Mouse (Mus musculus) embryonic facial prominence, embryonic 11.5 days (tissue): ENCODE results near the gene Ciita. TPM values are rescaled to one million over a fixed set of nuclear protein-coding genes. Genes with fewer than 3 reads are reported as not detected.

ENCODE experiments used
- ATAC-seq: fragments of 200-750 bp; cut with Nextera tagmentation; replicated peaks from 2 replicates; pipeline ENCODE4 v1.8.0; 2017; ENCODE audit warnings: low read depth; ENCODE audit not compliant: insufficient number of reproducible peaks, low FRiP score, low TSS enrichment
- DNase-seq: peaks from one replicate; pipeline ENCODE4 v3.0.0-alpha.2; 2015; ENCODE audit warnings: low spot score
- H3K27ac ChIP-seq: fragments of 300-500 bp; sonication (generic); replicated peaks from 2 replicates; pipeline ENCODE4 v1.5.1; 2014; ENCODE audit warnings: mild to moderate bottlenecking, low read depth, low read length, control low read depth
- H3K27me3 ChIP-seq: fragments of 300-500 bp; sonication (generic); 2 replicates; pipeline ENCODE4 v1.6.1; 2014; ENCODE audit warnings: mild to moderate bottlenecking, low read length, moderate library complexity, mixed read lengths; ENCODE audit not compliant: control insufficient read depth, insufficient read depth
- H3K36me3 ChIP-seq: fragments of 300-500 bp; sonication (generic); replicated peaks from 2 replicates; pipeline ENCODE4 v1.6.1; 2014; ENCODE audit warnings: low read depth, mild to moderate bottlenecking, low read length, moderate library complexity, mixed read lengths; ENCODE audit not compliant: control insufficient read depth, insufficient read depth
- H3K4me1 ChIP-seq: fragments of 300-500 bp; sonication (generic); 2 replicates; pipeline ENCODE4 v1.6.1; 2014; ENCODE audit warnings: low read length, mixed read lengths; ENCODE audit not compliant: control insufficient read depth, insufficient read depth
- H3K4me2 ChIP-seq: fragments of 300-500 bp; sonication (generic); 2 replicates; pipeline ENCODE4 v1.6.1; 2014; ENCODE audit warnings: low read depth, mild to moderate bottlenecking, control low read depth, low read length, moderate library complexity
- H3K4me3 ChIP-seq: fragments of 300-500 bp; sonication (generic); 2 replicates; pipeline ENCODE4 v1.5.1; 2014; ENCODE audit warnings: low read depth, low read length, control low read depth
- H3K9ac ChIP-seq: fragments of 300-500 bp; sonication (generic); replicated peaks from 2 replicates; pipeline ENCODE4 v1.6.1; 2014; ENCODE audit warnings: mild to moderate bottlenecking, control low read depth, low read length
- H3K9me3 ChIP-seq: fragments of 300-500 bp; sonication (generic); replicated peaks from 2 replicates; pipeline ENCODE4 v1.6.1; 2016; ENCODE audit warnings: mild to moderate bottlenecking, low read length, inconsistent platforms, mixed read lengths; ENCODE audit not compliant: control insufficient read depth
- WGBS: fragments of 180-500 bp; shearing (Covaris S2); extraction: QIAGEN DNeasy Blood & Tissue Kit; methylation state at CpG from one replicate; pipeline ENCODE4 v1.1.7; 2014; 5-methylcytosine and 5-hydroxymethylcytosine counted together
- polyA plus RNA-seq: library from polyadenylated mRNA; unstranded; fragments of >200 nt; fragmentation: Nextera tagmentation; extraction: Ambion mirVana; gene quantifications from 2 replicates; pipeline ENCODE4 v1.2.1, GENCODE M21; 2014

Ciita gene
- polyA plus RNA-seq, 1 experiment from 2014 or later = 0.13 TPM

GRCm38 (mm10) chr16:10569809-10570395 lies 90.0 kb downstream of the Ciita start:
- DNase-seq (no peak), ATAC-seq (no peak)
- no peak overlapping the region for H3K9ac ChIP-seq
- H3K27ac ChIP-seq = no peak overlapping the region
- no peaks in the 10 kb centered on the region for H3K27me3 ChIP-seq
- H3K9me3 ChIP-seq = no peaks in the 10 kb centered on the region
- 85% methylated on average over 5 of the region's 5 CpGs for WGBS
- H3K4me1 ChIP-seq = no peaks in the 10 kb centered on the region
- H3K4me3 ChIP-seq = no peak overlapping the region
- H3K4me2 ChIP-seq = no peak overlapping the region
- H3K36me3 ChIP-seq = no peaks in the 10 kb centered on the region

- WGBS = 74% methylated on average over 1 of the region's 1 CpGs
- ATAC-seq (no peak), DNase-seq (no peak)
- no peak overlapping the region for H3K4me3 ChIP-seq
- no peak overlapping the region for H3K27ac ChIP-seq
- H3K36me3 ChIP-seq = no peaks in the 10 kb centered on the region
- H3K9ac ChIP-seq = no peak overlapping the region
- no peaks in the 10 kb centered on the region for H3K9me3 ChIP-seq
- H3K4me1 ChIP-seq = no peaks in the 10 kb centered on the region
- no peaks in the 10 kb centered on the region for H3K27me3 ChIP-seq
- H3K4me2 ChIP-seq = no peak overlapping the region
Observed at GRCm38 (mm10) chr16:10570708-10571107, 90.8 kb downstream of the Ciita start.

GRCm38 (mm10) chr16:10571820-10572219 lies 92.0 kb downstream of the Ciita start:
- no peaks in the 10 kb centered on the region for H3K36me3 ChIP-seq

DNA sequence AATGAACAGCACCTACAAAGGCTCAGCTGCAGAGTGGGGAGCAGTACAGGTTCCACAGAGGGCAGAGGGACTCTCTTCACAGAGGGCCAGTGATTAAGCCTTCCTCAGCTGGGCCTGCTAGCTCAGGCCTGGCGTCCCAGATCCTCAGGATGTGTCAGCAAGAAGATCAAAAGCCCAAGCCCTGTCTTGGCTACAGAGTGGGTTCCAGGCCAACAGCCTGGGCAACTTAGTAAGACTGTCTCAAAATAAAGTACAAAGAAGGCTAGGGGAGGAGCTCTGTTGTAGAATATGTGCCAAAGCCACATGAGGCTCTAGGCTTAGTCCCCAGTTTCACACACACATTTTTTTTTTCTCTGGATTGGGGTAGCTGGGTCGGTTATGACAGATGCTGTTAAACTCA lies 95.1 kb downstream of the Ciita start:
- no peak overlapping the region for H3K27ac ChIP-seq
- no peak for ATAC-seq
- H3K4me1 ChIP-seq = no peaks in the 10 kb centered on the region
- H3K9me3 ChIP-seq = no peaks in the 10 kb centered on the region
- no peaks in the 10 kb centered on the region for H3K36me3 ChIP-seq
- no peak for DNase-seq
- H3K4me2 ChIP-seq = no peak overlapping the region
- H3K9ac ChIP-seq = no peak overlapping the region
- 88% methylated on average over 2 of the region's 2 CpGs for WGBS
- no peak overlapping the region for H3K4me3 ChIP-seq
- no peaks in the 10 kb centered on the region for H3K27me3 ChIP-seq

More at GRCm38 (mm10) chr16:10571820-10572219, 92.0 kb downstream of the Ciita start:
- Histone ChIP-seq H3K27me3 (no peaks in the 10 kb centered on the region), H3K9ac (no peak overlapping the region), H3K4me2 (no peak overlapping the region), H3K4me1 (no peaks in the 10 kb centered on the region), H3K4me3 (no peak overlapping the region), H3K27ac (no peak overlapping the region), H3K9me3 (no peaks in the 10 kb centered on the region)
- 49% methylated on average over 2 of the region's 2 CpGs for WGBS
- ATAC-seq = no peak
- peak; percentile 49 for DNase-seq

DNA sequence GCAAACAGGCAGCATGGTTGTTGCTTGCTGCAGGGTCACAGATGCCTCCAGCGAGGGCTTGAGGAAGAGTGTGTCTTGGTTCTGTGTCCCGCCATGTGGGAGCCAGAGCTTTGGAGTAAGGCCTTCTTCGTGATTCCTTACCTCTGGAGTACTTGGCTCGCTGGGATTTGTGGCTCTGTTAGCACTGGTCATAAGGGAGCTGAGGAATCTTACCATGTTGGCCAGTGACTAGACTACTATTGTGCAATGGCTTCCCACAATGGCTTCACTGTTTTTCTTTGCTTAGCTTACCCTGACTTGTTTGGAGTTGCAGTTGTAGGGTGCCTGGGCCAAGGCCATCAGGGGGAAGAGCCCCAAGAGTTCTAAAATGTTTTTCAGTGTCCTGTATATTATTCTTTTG lies 96.1 kb downstream of the Ciita start:
- no peaks in the 10 kb centered on the region for H3K27me3 ChIP-seq
- no peak overlapping the region for H3K4me2 ChIP-seq
- no peak overlapping the region for H3K27ac ChIP-seq
- H3K9ac ChIP-seq = no peak overlapping the region
- H3K4me1 ChIP-seq = no peaks in the 10 kb centered on the region
- no peaks in the 10 kb centered on the region for H3K9me3 ChIP-seq
- ATAC-seq (no peak), DNase-seq (no peak)
- H3K4me3 ChIP-seq = no peak overlapping the region
- H3K36me3 ChIP-seq = no peaks in the 10 kb centered on the region
- 85% methylated on average over 4 of the region's 4 CpGs for WGBS

GRCm38 (mm10) chr16:10577548-10577947 lies 97.7 kb downstream of the Ciita start:
- ATAC-seq = no peak
- H3K27ac ChIP-seq = no peak overlapping the region
- H3K4me1 ChIP-seq = no peaks in the 10 kb centered on the region
- no peaks in the 10 kb centered on the region for H3K9me3 ChIP-seq
- DNase-seq = no peak
- no peaks in the 10 kb centered on the region for H3K27me3 ChIP-seq
- H3K4me3 ChIP-seq = no peak overlapping the region
- H3K4me2 ChIP-seq = no peak overlapping the region
- WGBS = 62% methylated on average over 5 of the region's 5 CpGs
- no peak overlapping the region for H3K9ac ChIP-seq
- no peaks in the 10 kb centered on the region for H3K36me3 ChIP-seq

Other genes with a start within 250 kb of the Ciita start
- gene Emp2, start 166.1 kb upstream of the Ciita start, polyA plus RNA-seq = 4.8 and 5.0 TPM in 2 replicates
- gene Tekt5, start 84.6 kb upstream of the Ciita start, polyA plus RNA-seq = 0.11 and 0.15 TPM in 2 replicates
- gene Nubp1, start 68.1 kb upstream of the Ciita start, polyA plus RNA-seq = 75.0 and 75.6 TPM in 2 replicates
- 22.8 and 23.7 TPM in 2 replicates for gene Tvp23a, start 32.7 kb upstream of the Ciita start, polyA plus RNA-seq
- 24.0 and 29.1 TPM in 2 replicates for gene Dexi, start 63.0 kb downstream of the Ciita start, polyA plus RNA-seq
- 32.1 and 37.3 TPM in 2 replicates for gene Clec16a, start 65.3 kb downstream of the Ciita start, polyA plus RNA-seq